Mouse (Mus musculus): ENCODE results near the gene Pramef8.
A peak's percentile ranks its signal among the peaks of the same experiment; 100 is the strongest.
"Not testable (repeated sequence)": the region's sequence is repeated elsewhere in the genome, so short reads cannot be mapped to it uniquely, and the experiment has no call there.

Pramef8 gene

GRCm38 (mm10) chr4:143412219-143413092, at the start of gene Pramef8:
Gene Pramef8, plus strand, starts transcription at chr4:143412426.
- DNase-seq = peak; percentile 96

- DNase-seq = no peak
Observed at GRCm38 (mm10) chr4:143366415-143367041, 45.7 kb upstream of the Pramef8 start.

GRCm38 (mm10) chr4:143379480-143379879, 32.7 kb upstream of the Pramef8 start:
- DNase-seq = no peak

GRCm38 (mm10) chr4:143379931-143380715, 32.1 kb upstream of the Pramef8 start:
- DNase-seq = no peak

GRCm38 (mm10) chr4:143380716-143381004, 31.6 kb upstream of the Pramef8 start:
- DNase-seq = peak; percentile 20

- DNase-seq = no peak
Observed at GRCm38 (mm10) chr4:143382163-143382562, 30.1 kb upstream of the Pramef8 start.

- DNase-seq = no peak
Observed at GRCm38 (mm10) chr4:143383646-143384045, 28.6 kb upstream of the Pramef8 start.

GRCm38 (mm10) chr4:143388955-143389702, 23.1 kb upstream of the Pramef8 start:
- DNase-seq = peak; percentile 16

- DNase-seq = no peak
Observed at GRCm38 (mm10) chr4:143394181-143394580, 18.0 kb upstream of the Pramef8 start, which contains the start of gene Pramel1. Gene Pramel1, plus strand, starts transcription at chr4:143394428.

- DNase-seq = peak; percentile 13
Observed at GRCm38 (mm10) chr4:143411566-143412218, 534 bp upstream of the Pramef8 start.

- no peak for DNase-seq
Observed at GRCm38 (mm10) chr4:143413621-143414020, 1.4 kb downstream of the Pramef8 start.

GRCm38 (mm10) chr4:143414121-143414520, 1.9 kb downstream of the Pramef8 start:
- no peak for DNase-seq

GRCm38 (mm10) chr4:143426770-143427169, 14.5 kb downstream of the Pramef8 start:
- DNase-seq = not testable (repeated sequence)

GRCm38 (mm10) chr4:143450224-143450623, 38.0 kb downstream of the Pramef8 start, which contains the start of gene Oog4:
Gene Oog4, minus strand, starts transcription at chr4:143450324.
- no peak for DNase-seq
